Mouse (Mus musculus) layer of hippocampus, postnatal 10 days (tissue): Measurements from ENCODE around the gene Adssl1. TPM values are rescaled to one million over a fixed set of nuclear protein-coding genes. Genes with fewer than 3 reads are reported as not detected.

Source experiments
- DNase-seq, 2 experiments: peaks; one replicate each; pipeline ENCODE4 v3.0.0; 2021; ENCODE audit warnings: low spot score in 2 of 2
- total RNA-seq, 2 experiments: library from RNA; stranded (reverse); gene quantifications; 2 replicates each; pipeline ENCODE4 v1.2.3; 2021

The Adssl1 gene
- total RNA-seq, 2 experiments from 2014 or later, result 2.1 to 2.4 TPM

GRCm38 (mm10) chr12:112620354-112621061 lies 663 bp downstream of the Adssl1 start:
- DNase-seq, result no peak

- no peak for DNase-seq
These were observed 2.1 kb downstream of the Adssl1 start for GRCm38 (mm10) chr12:112621900-112622299.

- DNase-seq, result peak; percentile 77 to 81
These were observed 3.9 kb downstream of the Adssl1 start for GRCm38 (mm10) chr12:112623742-112624141.

- DNase-seq, result no peak
These were observed 5.9 kb downstream of the Adssl1 start for GRCm38 (mm10) chr12:112625700-112626099.

- no peak for DNase-seq
These were observed 6.6 kb downstream of the Adssl1 start for GRCm38 (mm10) chr12:112626455-112626854.

- no peak for DNase-seq
These were observed 7.4 kb downstream of the Adssl1 start for GRCm38 (mm10) chr12:112627097-112627881.

- no peak for DNase-seq
These were observed 8.4 kb downstream of the Adssl1 start for GRCm38 (mm10) chr12:112628197-112628596.

- no peak for DNase-seq
These were observed 9.3 kb downstream of the Adssl1 start for GRCm38 (mm10) chr12:112628928-112629721.

- DNase-seq, result no peak
These were observed 10.2 kb downstream of the Adssl1 start for GRCm38 (mm10) chr12:112630029-112630428.

- no peak for DNase-seq
These were observed 11.0 kb downstream of the Adssl1 start for GRCm38 (mm10) chr12:112630796-112631195.

GRCm38 (mm10) chr12:112631472-112631871 lies 11.6 kb downstream of the Adssl1 start:
- no peak for DNase-seq

- no peak for DNase-seq
These were observed 12.4 kb downstream of the Adssl1 start for GRCm38 (mm10) chr12:112632084-112632777.

GRCm38 (mm10) chr12:112632907-112633306 lies 13.1 kb downstream of the Adssl1 start:
- no peak for DNase-seq

GRCm38 (mm10) chr12:112633686-112634085 lies 13.8 kb downstream of the Adssl1 start:
- DNase-seq, result no peak

GRCm38 (mm10) chr12:112639526-112639925 lies 19.7 kb downstream of the Adssl1 start:
- no peak for DNase-seq

GRCm38 (mm10) chr12:112643126-112643525 lies 23.3 kb downstream of the Adssl1 start:
- DNase-seq, result no peak

GRCm38 (mm10) chr12:112644180-112644854 lies 24.5 kb downstream of the Adssl1 start, which contains the start of gene Siva1:
Gene Siva1, plus strand, starts transcription at chr12:112644679.
- peak; percentile 94 to 95 for DNase-seq

- DNase-seq, result peak; percentile 62 to 72
These were observed 25.1 kb downstream of the Adssl1 start for GRCm38 (mm10) chr12:112644855-112645506.

- no peak for DNase-seq
These were observed 26.3 kb downstream of the Adssl1 start for GRCm38 (mm10) chr12:112646139-112646538.

- no peak for DNase-seq
These were observed 28.2 kb downstream of the Adssl1 start for GRCm38 (mm10) chr12:112648081-112648480.
